Mouse (Mus musculus): ENCODE measurements around the gene Man2b2. TPM values are rescaled to one million over a fixed set of nuclear protein-coding genes. Genes with fewer than 3 reads are reported as not detected.

The Man2b2 gene
- polyA plus RNA-seq, 1 experiment from 2014 or later = 12.2 TPM

GRCm38 (mm10) chr5:36769603-36770002 is 60.9 kb downstream of the Man2b2 start:
- ATAC-seq (ENCODE audit: low FRiP score) (no peak), DNase-seq (ENCODE audit: low spot score) (no peak)
- no peaks in the 10 kb centered on the region for H3K9me3 ChIP-seq (ENCODE audit: control insufficient read depth, low read length)
- H3K9ac ChIP-seq (ENCODE audit: low read depth, low read length) = no peak overlapping the region
- no peaks in the 10 kb centered on the region for H3K27me3 ChIP-seq (ENCODE audit: control insufficient read depth, insufficient read depth, low read length)
- H3K27ac ChIP-seq (ENCODE audit: low read depth, low read length) = no peak overlapping the region
- H3K4me3 ChIP-seq (ENCODE audit: low read depth, low read length) = no peak overlapping the region
- H3K4me1 ChIP-seq (replicated peaks; ENCODE audit: control insufficient read depth, insufficient read depth, low read length) = peaks cover 3% of the 10 kb centered on the region; the same call in 1 of the 2 replicates
- H3K36me3 ChIP-seq (ENCODE audit: control insufficient read depth, insufficient read depth, low read length) = no peaks in the 10 kb centered on the region
- WGBS = 63% methylated on average over 3 of the region's 3 CpGs
- no peak overlapping the region for H3K4me2 ChIP-seq (replicated peaks; ENCODE audit: low read depth, low read length)

GRCm38 (mm10) chr5:36766958-36767703 is 63.3 kb downstream of the Man2b2 start:
- WGBS = 28% methylated on average over 10 of the region's 10 CpGs
- Histone ChIP-seq H3K27me3 (ENCODE audit: control insufficient read depth, insufficient read depth, low read length) (no peaks in the 10 kb centered on the region), H3K4me3 (ENCODE audit: low read depth, low read length) (no peak overlapping the region), H3K9ac (ENCODE audit: low read depth, low read length) (no peak overlapping the region), H3K9me3 (ENCODE audit: control insufficient read depth, low read length) (no peaks in the 10 kb centered on the region), H3K27ac (ENCODE audit: low read depth, low read length) (peak overlapping the region; percentile 51; the same call in 1 of the 2 replicates), H3K4me1 (replicated peaks; ENCODE audit: control insufficient read depth, insufficient read depth, low read length) (peaks cover 3% of the 10 kb centered on the region; the same call in 1 of the 2 replicates), H3K36me3 (ENCODE audit: control insufficient read depth, insufficient read depth, low read length) (no peaks in the 10 kb centered on the region), H3K4me2 (replicated peaks; ENCODE audit: low read depth, low read length) (no peak overlapping the region)
- ATAC-seq (ENCODE audit: low FRiP score) = peak; percentile 84
- peak; percentile 64 for DNase-seq (ENCODE audit: low spot score)

DNA sequence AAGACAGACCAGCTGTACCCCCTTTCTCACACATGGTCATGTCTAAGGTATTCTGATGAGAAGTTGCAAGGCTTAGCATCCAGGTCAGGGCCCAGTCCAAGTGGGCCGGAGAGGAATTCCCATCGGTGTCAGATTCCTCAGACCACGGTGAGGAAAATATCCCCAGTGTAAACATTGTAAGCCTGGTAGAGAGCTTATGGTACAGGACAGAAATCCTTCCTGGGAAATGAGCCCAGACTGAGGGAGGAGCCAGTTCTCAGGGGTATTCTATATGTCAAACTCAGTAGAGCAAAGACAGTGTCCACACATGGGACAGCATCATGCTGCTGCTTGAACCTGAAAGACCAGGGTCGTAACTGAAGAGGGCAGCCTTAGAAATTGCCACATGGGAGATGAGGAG is 70.6 kb downstream of the Man2b2 start:
- H3K4me1 ChIP-seq (replicated peaks; ENCODE audit: control insufficient read depth, insufficient read depth, low read length) = no peaks in the 10 kb centered on the region
- H3K4me2 ChIP-seq (replicated peaks; ENCODE audit: low read depth, low read length) = no peak overlapping the region
- no peaks in the 10 kb centered on the region for H3K9me3 ChIP-seq (ENCODE audit: control insufficient read depth, low read length)
- no peaks in the 10 kb centered on the region for H3K27me3 ChIP-seq (ENCODE audit: control insufficient read depth, insufficient read depth, low read length)
- no peak overlapping the region for H3K9ac ChIP-seq (ENCODE audit: low read depth, low read length)
- 70% methylated on average over 4 of the region's 4 CpGs for WGBS
- DNase-seq (ENCODE audit: low spot score) = no peak
- H3K36me3 ChIP-seq (ENCODE audit: control insufficient read depth, insufficient read depth, low read length) = no peaks in the 10 kb centered on the region
- H3K4me3 ChIP-seq (ENCODE audit: low read depth, low read length) = no peak overlapping the region
- H3K27ac ChIP-seq (ENCODE audit: low read depth, low read length) = no peak overlapping the region
- ATAC-seq (ENCODE audit: low FRiP score) = no peak

GRCm38 (mm10) chr5:36757033-36757432 is 73.4 kb downstream of the Man2b2 start:
- no peak for ATAC-seq (ENCODE audit: low FRiP score)
- Histone ChIP-seq H3K4me3 (ENCODE audit: low read depth, low read length) (no peak overlapping the region), H3K9ac (ENCODE audit: low read depth, low read length) (no peak overlapping the region), H3K4me2 (replicated peaks; ENCODE audit: low read depth, low read length) (no peak overlapping the region), H3K9me3 (ENCODE audit: control insufficient read depth, low read length) (no peaks in the 10 kb centered on the region), H3K4me1 (replicated peaks; ENCODE audit: control insufficient read depth, insufficient read depth, low read length) (no peaks in the 10 kb centered on the region), H3K27me3 (ENCODE audit: control insufficient read depth, insufficient read depth, low read length) (no peaks in the 10 kb centered on the region), H3K36me3 (ENCODE audit: control insufficient read depth, insufficient read depth, low read length) (no peaks in the 10 kb centered on the region), H3K27ac (ENCODE audit: low read depth, low read length) (no peak overlapping the region)
- 67% methylated on average over 5 of the region's 5 CpGs for WGBS
- no peak for DNase-seq (ENCODE audit: low spot score)

Other genes starting within 250 kb of the Man2b2 start
- gene Tbc1d14, start 237.4 kb downstream of the Man2b2 start, polyA plus RNA-seq (2014; fragmentation: Nextera tagmentation; extraction: Ambion mirVana) = 38.3 and 41.4 TPM in 2 replicates
- 34.4 and 35.4 TPM in 2 replicates for gene D5Ertd579e, start 134.6 kb downstream of the Man2b2 start, polyA plus RNA-seq (2014; fragmentation: Nextera tagmentation; extraction: Ambion mirVana)
- gene Bloc1s4, start 82.0 kb downstream of the Man2b2 start, polyA plus RNA-seq (2014; fragmentation: Nextera tagmentation; extraction: Ambion mirVana) = 21.0 and 24.4 TPM in 2 replicates
- gene Mrfap1, start 33.9 kb downstream of the Man2b2 start, polyA plus RNA-seq (2014; fragmentation: Nextera tagmentation; extraction: Ambion mirVana) = 574 and 582 TPM in 2 replicates
- gene Ppp2r2c, start 37.9 kb upstream of the Man2b2 start, polyA plus RNA-seq (2014; fragmentation: Nextera tagmentation; extraction: Ambion mirVana) = 1.9 and 3.3 TPM in 2 replicates
- 6.0 and 7.0 TPM in 2 replicates for gene Wfs1, start 158.6 kb upstream of the Man2b2 start, polyA plus RNA-seq (2014; fragmentation: Nextera tagmentation; extraction: Ambion mirVana)